ENCODE assay signal across 8 mouse cellular contexts in the genomic region with DNA sequence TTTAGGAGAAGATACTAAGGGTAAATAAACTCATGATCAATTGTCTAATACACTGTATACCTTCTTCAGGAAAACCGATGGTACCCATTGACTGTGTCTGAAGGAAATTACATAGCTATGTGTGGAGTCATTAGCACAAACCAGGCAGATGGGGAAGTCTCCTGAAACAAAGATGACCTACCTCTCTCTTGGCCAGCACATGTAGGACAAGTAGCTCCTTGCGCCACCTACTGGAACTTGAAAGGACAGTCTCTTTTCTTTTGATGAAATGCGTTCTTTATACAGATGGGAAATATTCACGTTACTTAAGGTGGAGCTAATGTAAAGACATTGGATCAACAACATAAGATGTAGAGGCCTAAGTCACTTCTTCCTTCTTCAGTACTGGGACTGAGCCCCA. TPM values are rescaled to one million over a fixed set of nuclear protein-coding genes. Genes with fewer than 3 reads are reported as not detected.
DNase-seq lines count a peak whose midpoint lies in the region; ATAC-seq and TF ChIP-seq lines count a peak whose summit lies in the region.

No protein-coding gene starts in this region.

- no peak overlapping the region for H3K4me3 ChIP-seq in heart, adult 2 months
- no peak overlapping the region for H3K4me3 ChIP-seq in heart, embryonic 10.5 days

- WGBS in heart, adult 2 months: 5% methylated on average over 4 of the region's 4 CpGs
- 6% methylated on average over 4 of the region's 4 CpGs for WGBS in heart, embryonic 10.5 days

- CTCF ChIA-PET in Patski (lab: Charles Lee): interaction anchor here (0.7 to 3.4 kb wide), 20 partner anchors 10 to 293 kb away, joined by 3 to 24 read pairs (median 4); a partner anchor contains a TSS

- TF ChIP-seq EP300 in heart, adult 2 months (IDR thresholded peaks at IDR 0.05; ENCODE audit: insufficient read depth, low read depth, low read length): no peak

- ATAC-seq in Patski: peak; percentile 54

- no peak for TF ChIP-seq POLR2A in heart, adult 2 months (IDR thresholded peaks at IDR 0.05; ENCODE audit: insufficient read depth, low read depth, low read length)

- H3K9me3 ChIP-seq in heart, embryonic 10.5 days: no peaks in the 10 kb centered on the region

- intact Hi-C loops in heart, adult 2 months (cut with DNase I): loop anchor here (1.0 to 5.0 kb wide), 3 partner anchors 82 to 290 kb away; a partner anchor contains a TSS

- no peaks in the 10 kb centered on the region; the same call in 1 of the 2 replicates for H3K4me1 ChIP-seq in heart, adult 2 months (ENCODE audit: control insufficient read depth, insufficient read depth, low read length)
- no peaks in the 10 kb centered on the region for H3K4me1 ChIP-seq in heart, embryonic 10.5 days

- no peak overlapping the region for H3K27ac ChIP-seq in heart, adult 2 months
- no peak overlapping the region for H3K27ac ChIP-seq in heart, embryonic 10.5 days

- H3K36me3 ChIP-seq in heart, adult 2 months (ENCODE audit: control insufficient read depth, insufficient read depth, low read length): no peaks in the 10 kb centered on the region
- no peaks in the 10 kb centered on the region for H3K36me3 ChIP-seq in heart, embryonic 10.5 days

- TF ChIP-seq CTCF in heart, adult 2 months (IDR thresholded peaks at IDR 0.05): peak; percentile 91
- peak; percentile 75 for TF ChIP-seq CTCF in Patski (IDR thresholded peaks at IDR 0.05)

- H3K27me3 ChIP-seq in heart, adult 2 months (ENCODE audit: control insufficient read depth, insufficient read depth, low read length): no peaks in the 10 kb centered on the region
- no peaks in the 10 kb centered on the region for H3K27me3 ChIP-seq in heart, embryonic 10.5 days (ENCODE audit: insufficient read depth, poor library complexity, severe bottlenecking)
- H3K27me3 ChIP-seq in Patski: no peaks in the 10 kb centered on the region

- no peak overlapping the region for H3K9ac ChIP-seq in heart, adult 2 months (ENCODE audit: low read depth, low read length)

- no peak for DNase-seq in heart, adult 2 months
- DNase-seq in heart, embryonic 10.5 days (ENCODE audit: low spot score): no peak
- DNase-seq in 3T3-L1 (ENCODE audit: low read depth, low spot score): peak; percentile 88
- DNase-seq in Patski (ENCODE audit: low read depth, low spot score): no peak
- DNase-seq in embryo, embryonic 10.5 days (ENCODE audit: low spot score): peak; percentile 88
- DNase-seq in induced T-regulatory cell, adult 2 months (ENCODE audit: low read depth): peak; percentile 89
- DNase-seq in mesoderm, embryonic 11.5 days (ENCODE audit: low read depth, low spot score): peak; percentile 80
- DNase-seq in testis, postnatal 10 days (ENCODE audit: low spot score): no peak

- in situ Hi-C loops in Patski (cut with MboI; ENCODE audit: low pct_unique_long_range_greater_than_20kb): loop anchor here (25.0 kb wide), 1 partner anchor 302 kb away; no protein-coding TSS in a partner anchor

- no peaks in the 10 kb centered on the region for H3K79me2 ChIP-seq in heart, adult 2 months (replicated peaks; ENCODE audit: control insufficient read depth, insufficient read depth, low read length)

- POLR2A ChIA-PET in Patski (lab: Charles Lee): interaction anchor here (0.6 kb wide), 1 partner anchor 11 kb away, joined by 4 read pairs; no protein-coding TSS in a partner anchor

RNA-seq across cellular contexts. Expression of a gene that starts 7.0 kb away (rescaled TPM):
- 100 to 1,000 TPM; 157 to 180 TPM for total RNA-seq in heart, adult 2 months (2021)
- polyA plus RNA-seq in heart, adult 2 months (2012; rRNA removed): 53.5 and 79.3 TPM in 2 replicates
- polyA plus RNA-seq in heart, embryonic 10.5 days (2016; fragmentation: Nextera tagmentation; extraction: Ambion mirVana): 626 and 705 TPM in 2 replicates
- polyA plus RNA-seq in Patski (2021): 377 TPM

RNA-seq across cellular contexts. Expression of a gene that starts 19.3 kb away (rescaled TPM):
- total RNA-seq in heart, adult 2 months (2021): 1 to 10 TPM; 8.5 to 9.8 TPM
- 5.5 and 10.0 TPM in 2 replicates for polyA plus RNA-seq in heart, adult 2 months (2012; rRNA removed)
- 21.1 and 21.3 TPM in 2 replicates for polyA plus RNA-seq in heart, embryonic 10.5 days (2016; fragmentation: Nextera tagmentation; extraction: Ambion mirVana)
- 21.8 TPM for polyA plus RNA-seq in Patski (2021)

RNA-seq across cellular contexts. Expression of a gene that starts 36.4 kb away (rescaled TPM):
- 10 to 100 TPM; 20.4 to 20.6 TPM for total RNA-seq in heart, adult 2 months (2021)
- 6.8 and 10.8 TPM in 2 replicates for polyA plus RNA-seq in heart, adult 2 months (2012; rRNA removed)
- 10.1 and 11.4 TPM in 2 replicates for polyA plus RNA-seq in heart, embryonic 10.5 days (2016; fragmentation: Nextera tagmentation; extraction: Ambion mirVana)
- 55.2 TPM for polyA plus RNA-seq in Patski (2021)

Comparison
In these comparisons a context has a peak if more than half of its experiments do, and no peak if none do; other contexts are left out.
1. DNase-seq: peak in 3T3-L1 (single experiment), embryo, embryonic 10.5 days (single experiment), induced T-regulatory cell, adult 2 months (single experiment) and mesoderm, embryonic 11.5 days (single experiment); none in heart, adult 2 months (0 of 2), heart, embryonic 10.5 days (single experiment), Patski (single experiment) and testis, postnatal 10 days (single experiment).